19 mouse cellular contexts compared by ENCODE assay signal in the genomic region with DNA sequence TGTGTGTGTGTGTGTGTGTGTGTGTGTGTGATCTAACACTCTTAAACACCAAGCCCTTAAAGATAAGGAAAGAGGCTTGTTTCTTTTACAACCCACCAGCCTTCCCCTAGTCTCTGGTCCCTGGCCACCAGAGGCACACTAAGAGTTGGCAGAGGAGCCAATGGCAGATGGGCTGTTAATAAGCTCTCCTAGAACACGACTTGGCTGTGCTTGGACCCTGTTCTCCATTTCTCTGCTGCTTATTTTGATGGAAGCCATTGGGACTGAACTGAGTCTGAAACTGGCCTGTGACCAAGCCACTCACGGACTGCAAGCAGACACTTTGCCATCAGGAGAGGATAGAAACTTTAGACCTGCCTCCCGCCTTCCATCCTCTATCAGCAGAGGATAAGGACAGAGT.
DNase-seq lines count a peak whose midpoint lies in the region; ATAC-seq and TF ChIP-seq lines count a peak whose summit lies in the region.
"Had no signal": no experiment of that assay in that cellular context is flagged by ENCODE, and none has a peak within 500 bp of the region (broad histone marks: within the 10 kb centered on the region; RNA-seq: fewer than 3 reads in every experiment).

No protein-coding gene starts in this region.

- H3K27ac ChIP-seq in hindbrain, embryonic 16.5 days (ENCODE audit: low read depth, low read length): no peak overlapping the region
- H3K27ac ChIP-seq in hindbrain, embryonic 12.5 days: no peak overlapping the region
- no peak overlapping the region for H3K27ac ChIP-seq in cerebellum, adult 2 months (ENCODE audit: insufficient read depth, low read length)
- no peak overlapping the region for H3K27ac ChIP-seq in forebrain, postnatal 0 days (ENCODE audit: low read depth, low read length)
- H3K27ac ChIP-seq: embryonic facial prominence, embryonic 15.5 days; heart, adult 2 months; limb, embryonic 12.5 days; liver, embryonic 15.5 days; midbrain, embryonic 13.5 days had no signal

- peak; percentile 76 to 91 for DNase-seq in cerebellum, adult 2 months
- peak; percentile 73 for DNase-seq in forebrain, postnatal 0 days
- no peak for DNase-seq in lung, adult 18-20 months
- DNase-seq in left cerebral cortex, adult 8-10 months (ENCODE audit: low spot score in 2 of 2): no peak
- DNase-seq: adrenal gland, adult 2 months; heart, adult 2 months; kidney, adult 8-10 months; lung, postnatal 4 days; right cerebral cortex, postnatal 25 days; thymus, postnatal 36 days had no signal

- H3K27me3 ChIP-seq in hindbrain, embryonic 16.5 days (replicated peaks; ENCODE audit: control insufficient read depth, insufficient read depth, low read length): no peaks in the 10 kb centered on the region
- no peaks in the 10 kb centered on the region for H3K27me3 ChIP-seq in hindbrain, embryonic 12.5 days
- H3K27me3 ChIP-seq in cerebellum, adult 2 months (ENCODE audit: control insufficient read depth, insufficient read depth, low read length): no peaks in the 10 kb centered on the region
- no peaks in the 10 kb centered on the region for H3K27me3 ChIP-seq in forebrain, postnatal 0 days (ENCODE audit: insufficient read depth, low read length)
- H3K27me3 ChIP-seq: embryonic facial prominence, embryonic 15.5 days; limb, embryonic 12.5 days; liver, embryonic 15.5 days; midbrain, embryonic 13.5 days had no signal

- H3K4me3 ChIP-seq in hindbrain, embryonic 16.5 days (ENCODE audit: low read length): no peak overlapping the region
- H3K4me3 ChIP-seq in hindbrain, embryonic 12.5 days: no peak overlapping the region
- H3K4me3 ChIP-seq in cerebellum, adult 2 months (replicated peaks; ENCODE audit: insufficient read depth, low read depth, low read length): no peak overlapping the region
- no peak overlapping the region for H3K4me3 ChIP-seq in forebrain, postnatal 0 days (ENCODE audit: low read depth, low read length)
- H3K4me3 ChIP-seq: embryonic facial prominence, embryonic 15.5 days; heart, adult 2 months; limb, embryonic 12.5 days; liver, embryonic 15.5 days; midbrain, embryonic 13.5 days had no signal

- no peak for TF ChIP-seq POLR2A in cerebellum, adult 2 months (IDR thresholded peaks at IDR 0.05; ENCODE audit: borderline replicate concordance, insufficient read depth, low read length)

- 64% methylated on average over 3 of the region's 3 CpGs for WGBS in hindbrain, embryonic 16.5 days
- WGBS in hindbrain, embryonic 12.5 days: 86% methylated on average over 3 of the region's 3 CpGs
- 14% methylated on average over 3 of the region's 3 CpGs for WGBS in cerebellum, adult 2 months
- WGBS in forebrain, postnatal 0 days: 49% methylated on average over 3 of the region's 3 CpGs

- H3K9ac ChIP-seq in hindbrain, embryonic 16.5 days (ENCODE audit: low read depth, low read length): no peak overlapping the region
- no peak overlapping the region for H3K9ac ChIP-seq in hindbrain, embryonic 12.5 days
- no peak overlapping the region for H3K9ac ChIP-seq in forebrain, postnatal 0 days
- H3K9ac ChIP-seq: embryonic facial prominence, embryonic 15.5 days; limb, embryonic 12.5 days; liver, embryonic 15.5 days; midbrain, embryonic 13.5 days had no signal

- H3K36me3 ChIP-seq in hindbrain, embryonic 16.5 days (ENCODE audit: control insufficient read depth, insufficient read depth, low read length): no peaks in the 10 kb centered on the region
- H3K36me3 ChIP-seq in hindbrain, embryonic 12.5 days: no peaks in the 10 kb centered on the region
- H3K36me3 ChIP-seq in forebrain, postnatal 0 days (ENCODE audit: insufficient read depth): no peaks in the 10 kb centered on the region
- H3K36me3 ChIP-seq: embryonic facial prominence, embryonic 15.5 days; G1E; limb, embryonic 12.5 days; liver, embryonic 15.5 days; midbrain, embryonic 13.5 days had no signal

- ATAC-seq in hindbrain, embryonic 16.5 days: peak; percentile 82
- no peak for ATAC-seq in hindbrain, embryonic 12.5 days (ENCODE audit: low FRiP score)
- peak; percentile 92 for ATAC-seq in cerebellum, adult (ENCODE audit: insufficient number of reproducible peaks, low FRiP score, low TSS enrichment)
- peak; percentile 86 for ATAC-seq in forebrain, postnatal 0 days
- no peak for ATAC-seq in frontal cortex, adult (ENCODE audit: low TSS enrichment)
- ATAC-seq: midbrain, embryonic 13.5 days had no signal

- H3K4me2 ChIP-seq in hindbrain, embryonic 16.5 days (ENCODE audit: low read length): no peak overlapping the region
- no peak overlapping the region for H3K4me2 ChIP-seq in hindbrain, embryonic 12.5 days (replicated peaks)
- H3K4me2 ChIP-seq in forebrain, postnatal 0 days (ENCODE audit: low read depth): no peak overlapping the region
- H3K4me2 ChIP-seq: embryonic facial prominence, embryonic 15.5 days; limb, embryonic 12.5 days; liver, embryonic 15.5 days; midbrain, embryonic 13.5 days had no signal

- H3K4me1 ChIP-seq in hindbrain, embryonic 16.5 days (ENCODE audit: control insufficient read depth, insufficient read depth, low read depth, low read length): no peaks in the 10 kb centered on the region; the same call in 1 of the 2 replicates
- H3K4me1 ChIP-seq in hindbrain, embryonic 12.5 days: no peaks in the 10 kb centered on the region
- peaks cover 3% of the 10 kb centered on the region for H3K4me1 ChIP-seq in cerebellum, adult 2 months (ENCODE audit: control insufficient read depth, insufficient read depth, low read length)
- no peaks in the 10 kb centered on the region for H3K4me1 ChIP-seq in forebrain, postnatal 0 days (ENCODE audit: insufficient read depth)
- H3K4me1 ChIP-seq: liver, embryonic 15.5 days; midbrain, embryonic 13.5 days had no signal

- no peaks in the 10 kb centered on the region for H3K9me3 ChIP-seq in hindbrain, embryonic 16.5 days (ENCODE audit: control insufficient read depth, low read length)
- H3K9me3 ChIP-seq in hindbrain, embryonic 12.5 days (replicated peaks): no peaks in the 10 kb centered on the region
- H3K9me3 ChIP-seq in forebrain, postnatal 0 days (ENCODE audit: low read length): no peaks in the 10 kb centered on the region
- H3K9me3 ChIP-seq: embryonic facial prominence, embryonic 15.5 days; G1E; limb, embryonic 12.5 days; liver, embryonic 15.5 days; midbrain, embryonic 13.5 days had no signal

- TF ChIP-seq CTCF in cerebellum, adult 2 months (IDR thresholded peaks at IDR 0.05; ENCODE audit: borderline replicate concordance, insufficient read depth, low read depth, low read length): peak; percentile 33; the same call in 1 of the 2 replicates
- no peak for TF ChIP-seq CTCF in forebrain, postnatal 0 days (IDR thresholded peaks at IDR 0.05; ENCODE audit: low read depth)

Comparison
In these comparisons a context has a peak if more than half of its experiments do, and no peak if none do; other contexts are left out.
1. ATAC-seq: peak in hindbrain, embryonic 16.5 days (single experiment), cerebellum, adult (single experiment) and forebrain, postnatal 0 days (single experiment); none in hindbrain, embryonic 12.5 days (single experiment) and frontal cortex, adult (single experiment).
2. DNase-seq: peak in cerebellum, adult 2 months (2 of 2) and forebrain, postnatal 0 days (single experiment); none in lung, adult 18-20 months (0 of 2) and left cerebral cortex, adult 8-10 months (0 of 2).